Mouse (Mus musculus): Measurements from ENCODE around the gene Hist2h2ac.
"Not testable (repeated sequence)": the region's sequence is repeated elsewhere in the genome, so short reads cannot be mapped to it uniquely, and the experiment has no call there.

Hist2h2ac gene

GRCm38 (mm10) chr3:96180727-96181477, 39.8 kb downstream of the Hist2h2ac start, which contains the start of gene Sv2a:
TSS of gene Sv2a (plus strand) at chr3:96181151.
- peak; percentile 51 to 63 for DNase-seq

GRCm38 (mm10) chr3:96179531-96179930, 41.1 kb downstream of the Hist2h2ac start:
- DNase-seq: no peak

GRCm38 (mm10) chr3:96178902-96179301, 41.8 kb downstream of the Hist2h2ac start:
- DNase-seq: no peak

GRCm38 (mm10) chr3:96178427-96178826, 42.3 kb downstream of the Hist2h2ac start:
- DNase-seq: no peak

- DNase-seq: no peak
Measured at GRCm38 (mm10) chr3:96175251-96175650, 45.4 kb downstream of the Hist2h2ac start.

- not testable (repeated sequence) for DNase-seq
Measured at GRCm38 (mm10) chr3:96174042-96174441, 46.6 kb downstream of the Hist2h2ac start.

GRCm38 (mm10) chr3:96173185-96173584, 47.5 kb downstream of the Hist2h2ac start:
- DNase-seq: no peak

GRCm38 (mm10) chr3:96172197-96173178, 48.2 kb downstream of the Hist2h2ac start, which contains the start of gene Sf3b4:
TSS of gene Sf3b4 (plus strand) at chr3:96172332.
- peak; percentile 82 to 86 for DNase-seq

GRCm38 (mm10) chr3:96171583-96172196, 49.0 kb downstream of the Hist2h2ac start:
- DNase-seq: no peak

GRCm38 (mm10) chr3:96170976-96171545, 49.6 kb downstream of the Hist2h2ac start:
- peak in 1 of 2 experiments; percentile 22 for DNase-seq
